Mouse (Mus musculus) sigmoid colon, adult 10 weeks (tissue): Measurements from ENCODE around the gene Fam32a. TPM values are rescaled to one million over a fixed set of nuclear protein-coding genes. Genes with fewer than 3 reads are reported as not detected.

ENCODE experiments used
- polyA plus RNA-seq: library from polyadenylated mRNA; stranded (reverse); fragments of 350-450 nt; fragmentation: Illumina TruSeq; extraction: RNeasy Lipid Tissue Mini Kit (QIAGEN cat#74804); gene quantifications from one replicate; pipeline ENCODE4 v1.2.3, GENCODE M21; 2014; ENCODE audit warnings: low read depth, low replicate concordance

The Fam32a gene
- polyA plus RNA-seq, result 73.2 TPM

GRCm38 (mm10) chr8:72219541-72220363 is at the start of gene Fam32a:
TSS of gene Fam32a (plus strand) at chr8:72219730.

GRCm38 (mm10) chr8:72189417-72190214 is 29.9 kb upstream of the Fam32a start, which contains the start of gene Hsh2d:
TSS of gene Hsh2d (plus strand) at chr8:72189638.

GRCm38 (mm10) chr8:72212751-72213150 is 6.8 kb upstream of the Fam32a start, which contains the start of gene Cib3:
TSS of gene Cib3 (minus strand) at chr8:72212837.

GRCm38 (mm10) chr8:72213536-72213935 is 6.0 kb upstream of the Fam32a start, which contains the start of gene Gm11034:
TSS of gene Gm11034 (minus strand) at chr8:72213636.

GRCm38 (mm10) chr8:72239499-72240402 is 20.2 kb downstream of the Fam32a start, which contains the start of gene Ap1m1:
TSS of gene Ap1m1 (plus strand) at chr8:72240018.

Other genes starting within 250 kb of the Fam32a start
- not detected for gene Cyp4f18, start 210.1 kb upstream of the Fam32a start, polyA plus RNA-seq
- not detected for gene Olfr372, start 178.5 kb upstream of the Fam32a start, polyA plus RNA-seq
- gene Olfr373, start 136.6 kb upstream of the Fam32a start, polyA plus RNA-seq, result not detected
- gene Olfr374, start 112.7 kb upstream of the Fam32a start, polyA plus RNA-seq, result not detected
- 453 TPM for gene Tpm4, start 84.8 kb upstream of the Fam32a start, polyA plus RNA-seq
- 66.1 TPM for gene Rab8a, start 58.5 kb upstream of the Fam32a start, polyA plus RNA-seq
- gene Hsh2d, start 30.1 kb upstream of the Fam32a start, polyA plus RNA-seq, result 2.0 TPM
- gene Cib3, start 6.9 kb upstream of the Fam32a start, polyA plus RNA-seq, result not detected
- gene Gm11034, start 6.1 kb upstream of the Fam32a start, polyA plus RNA-seq, result not detected
- gene Ap1m1, start 20.3 kb downstream of the Fam32a start, polyA plus RNA-seq, result 3.1 TPM
- gene Gm10282, start 85.5 kb downstream of the Fam32a start, polyA plus RNA-seq, result 1.3 TPM
- 10.1 TPM for gene Klf2, start 99.3 kb downstream of the Fam32a start, polyA plus RNA-seq
- 57.4 TPM for gene Eps15l1, start 201.7 kb downstream of the Fam32a start, polyA plus RNA-seq
- gene Calr3, start 224.1 kb downstream of the Fam32a start, polyA plus RNA-seq, result not detected
- gene 1700030K09Rik, start 224.2 kb downstream of the Fam32a start, polyA plus RNA-seq, result 0.73 TPM